Mouse (Mus musculus) leukemia stem cell, adult 10-12 weeks (primary cell): ENCODE data around the gene Tpst1. TPM values are rescaled to one million over a fixed set of nuclear protein-coding genes. Genes with fewer than 3 reads are reported as not detected.

Experiments
- polyA plus RNA-seq: library from polyadenylated mRNA; stranded (reverse); fragments of >175 nt; gene quantifications from 2 replicates; pipeline ENCODE4 v1.2.3, GENCODE M21; 2012; ENCODE audit warnings: low replicate concordance

Gene Tpst1
- polyA plus RNA-seq: 19.2 and 44.7 TPM in 2 replicates

GRCm38 (mm10) chr5:130073026-130073425 lies at the start of gene Tpst1:
TSS of gene Tpst1 (plus strand) at chr5:130073326.

GRCm38 (mm10) chr5:130029142-130029897 lies 43.8 kb upstream of the Tpst1 start, which contains the start of the genes Asl and Crcp:
TSS of gene Asl (minus strand) at chr5:130029247.
TSS of gene Crcp (plus strand) at chr5:130029290.

GRCm38 (mm10) chr5:130144334-130145312 lies 71.5 kb downstream of the Tpst1 start, which contains the start of gene Kctd7:
TSS of gene Kctd7 (plus strand) at chr5:130144861.

GRCm38 (mm10) chr5:130171423-130171954 lies 98.4 kb downstream of the Tpst1 start, which contains the start of gene Rabgef1:
TSS of gene Rabgef1 (plus strand) at chr5:130171798.

Other genes with a start within 250 kb of the Tpst1 start
- gene Sumf2, start 226.3 kb upstream of the Tpst1 start, polyA plus RNA-seq: 4.0 and 9.3 TPM in 2 replicates
- 543 and 642 TPM in 2 replicates for gene Chchd2, start 185.9 kb upstream of the Tpst1 start, polyA plus RNA-seq
- 3.4 and 48.5 TPM in 2 replicates for gene Zbed5, start 177.6 kb upstream of the Tpst1 start, polyA plus RNA-seq
- 0.10 TPM in 1 of 2 replicates, not detected in the other for gene Phkg1, start 174.8 kb upstream of the Tpst1 start, polyA plus RNA-seq
- 1.7 TPM in 2 replicates for gene Nupr1l, start 164.8 kb upstream of the Tpst1 start, polyA plus RNA-seq
- gene Vkorc1l1, start 131.4 kb upstream of the Tpst1 start, polyA plus RNA-seq: 19.6 and 19.7 TPM in 2 replicates
- gene Gusb, start 70.3 kb upstream of the Tpst1 start, polyA plus RNA-seq: 18.1 and 22.7 TPM in 2 replicates
- 7.4 and 8.3 TPM in 2 replicates for gene Asl, start 44.1 kb upstream of the Tpst1 start, polyA plus RNA-seq
- 5.0 and 7.4 TPM in 2 replicates for gene Crcp, start 44.0 kb upstream of the Tpst1 start, polyA plus RNA-seq
- 5.4 and 27.4 TPM in 2 replicates for gene Kctd7, start 71.5 kb downstream of the Tpst1 start, polyA plus RNA-seq
- gene Rabgef1, start 98.5 kb downstream of the Tpst1 start, polyA plus RNA-seq: 14.6 and 18.2 TPM in 2 replicates
- 26.9 and 71.2 TPM in 2 replicates for gene Tmem248, start 143.8 kb downstream of the Tpst1 start, polyA plus RNA-seq
- gene Sbds, start 182.2 kb downstream of the Tpst1 start, polyA plus RNA-seq: 3.8 and 30.2 TPM in 2 replicates
- gene Tyw1, start 182.3 kb downstream of the Tpst1 start, polyA plus RNA-seq: 6.1 and 10.4 TPM in 2 replicates